In genomic region chr2:34080176-34080575, GRCm38 (mm10) we compare ENCODE assay signal across 24 mouse cellular contexts.
DNase-seq lines count a peak whose midpoint lies in the region; ATAC-seq lines count a peak whose summit lies in the region.
"Had no signal": no experiment of that assay in that cellular context is flagged by ENCODE, and none has a peak within 500 bp of the region (broad histone marks: within the 10 kb centered on the region; RNA-seq: fewer than 3 reads in every experiment).

No protein-coding gene starts in this region.

- peak overlapping the region; percentile 80; the same call in 1 of the 2 replicates for H3K27ac ChIP-seq in midbrain, embryonic 14.5 days (replicated peaks; ENCODE audit: low read depth, low read length)
- H3K27ac ChIP-seq: embryonic facial prominence, embryonic 15.5 days; heart, adult 2 months; intestine, embryonic 15.5 days; limb, embryonic 12.5 days; liver, embryonic 12.5 days had no signal

- H3K4me3 ChIP-seq in midbrain, embryonic 14.5 days (replicated peaks; ENCODE audit: low read depth, low read length): no peak overlapping the region
- H3K4me3 ChIP-seq: embryonic facial prominence, embryonic 15.5 days; heart, adult 2 months; intestine, embryonic 15.5 days; limb, embryonic 12.5 days; liver, embryonic 12.5 days; megakaryocyte, embryonic 14.5 days had no signal

- no peak overlapping the region for H3K4me2 ChIP-seq in midbrain, embryonic 14.5 days (ENCODE audit: low read length)
- H3K4me2 ChIP-seq: embryonic facial prominence, embryonic 15.5 days; intestine, embryonic 15.5 days; limb, embryonic 12.5 days; liver, embryonic 12.5 days had no signal

- no peaks in the 10 kb centered on the region for H3K36me3 ChIP-seq in midbrain, embryonic 14.5 days (ENCODE audit: control insufficient read depth, insufficient read depth, low read length)
- H3K36me3 ChIP-seq: embryonic facial prominence, embryonic 15.5 days; G1E; intestine, embryonic 15.5 days; limb, embryonic 12.5 days; liver, embryonic 12.5 days had no signal

- no peak overlapping the region for H3K9ac ChIP-seq in midbrain, embryonic 14.5 days (replicated peaks; ENCODE audit: low read length)
- H3K9ac ChIP-seq: embryonic facial prominence, embryonic 15.5 days; intestine, embryonic 15.5 days; limb, embryonic 12.5 days; liver, embryonic 12.5 days had no signal

- peaks cover 24% of the 10 kb centered on the region for H3K4me1 ChIP-seq in midbrain, embryonic 14.5 days (ENCODE audit: control insufficient read depth, insufficient read depth, low read length)
- H3K4me1 ChIP-seq: embryonic facial prominence, embryonic 15.5 days; intestine, embryonic 15.5 days; liver, embryonic 12.5 days had no signal

- H3K9me3 ChIP-seq in midbrain, embryonic 14.5 days (ENCODE audit: control insufficient read depth, low read length): no peaks in the 10 kb centered on the region
- H3K9me3 ChIP-seq: embryonic facial prominence, embryonic 15.5 days; G1E; intestine, embryonic 15.5 days; limb, embryonic 12.5 days; liver, embryonic 12.5 days had no signal

- ATAC-seq in midbrain, embryonic 14.5 days (ENCODE audit: low FRiP score, low TSS enrichment): no peak
- ATAC-seq: activated CD4-positive, CD25-positive, alpha-beta regulatory T cell, adult 4 months; intestine, embryonic 15.5 days; liver, embryonic 12.5 days had no signal

- DNase-seq in cerebellum, adult 9-10 months: peak; percentile 3
- DNase-seq in cerebellum, postnatal 36 days: no peak
- peak; percentile 17 for DNase-seq in layer of hippocampus, adult 11-12 months (ENCODE audit: low spot score)
- no peak for DNase-seq in layer of hippocampus, adult 18-20 months (ENCODE audit: low spot score in 2 of 2)
- peak; percentile 79 for DNase-seq in brain, adult 2 months (ENCODE audit: low read depth, low spot score)
- no peak for DNase-seq in midbrain, embryonic 14.5 days
- no peak for DNase-seq in kidney, adult 8-10 months
- DNase-seq in right cerebral cortex, postnatal 25 days: no peak
- DNase-seq: adrenal gland, postnatal 14 days; cerebellum, adult 11 months; cerebellum, postnatal 25 days; gastrocnemius, postnatal 14 days; heart, adult 2 months; heart, postnatal 4 days; kidney, postnatal 36 days; lung, adult 2 months; thymus, postnatal 14 days had no signal

- WGBS in midbrain, embryonic 14.5 days: 8% methylated on average over 3 of the region's 3 CpGs

- no peaks in the 10 kb centered on the region for H3K27me3 ChIP-seq in midbrain, embryonic 14.5 days (ENCODE audit: control insufficient read depth, insufficient read depth, low read length)
- H3K27me3 ChIP-seq: embryonic facial prominence, embryonic 15.5 days; intestine, embryonic 15.5 days; liver, embryonic 12.5 days had no signal

Comparison
In these comparisons a context has a peak if more than half of its experiments do, and no peak if none do; other contexts are left out.
1. DNase-seq: peak in cerebellum, adult 9-10 months (single experiment), layer of hippocampus, adult 11-12 months (single experiment) and brain, adult 2 months (single experiment); none in cerebellum, postnatal 36 days (0 of 2), layer of hippocampus, adult 18-20 months (0 of 2), midbrain, embryonic 14.5 days (single experiment), kidney, adult 8-10 months (0 of 2) and right cerebral cortex, postnatal 25 days (single experiment).